Mouse (Mus musculus) layer of hippocampus, postnatal 10 days (tissue): ENCODE measurements around the gene Elavl4. TPM values are rescaled to one million over a fixed set of nuclear protein-coding genes. Genes with fewer than 3 reads are reported as not detected.

Experiments used
- DNase-seq, 2 experiments: peaks; one replicate each; pipeline ENCODE4 v3.0.0; 2021; ENCODE audit warnings: low spot score in 2 of 2
- total RNA-seq, 2 experiments: library from RNA; stranded (reverse); gene quantifications; 2 replicates each; pipeline ENCODE4 v1.2.3; 2021

Gene Elavl4
- total RNA-seq, 2 experiments from 2014 or later, result 76.6 to 90.2 TPM

GRCm38 (mm10) chr4:110172028-110172427 lies 179.7 kb downstream of the Elavl4 start:
- no peak for DNase-seq

- DNase-seq, result peak; percentile 17 to 40
These were observed 186.5 kb downstream of the Elavl4 start for GRCm38 (mm10) chr4:110165217-110165616.

GRCm38 (mm10) chr4:110161600-110161999 lies 190.1 kb downstream of the Elavl4 start:
- DNase-seq, result no peak

- DNase-seq, result no peak
These were observed 194.1 kb downstream of the Elavl4 start for GRCm38 (mm10) chr4:110157515-110158159.

- DNase-seq, result no peak
These were observed 195.8 kb downstream of the Elavl4 start for GRCm38 (mm10) chr4:110155954-110156353.

Other genes starting within 250 kb of the Elavl4 start
- gene Agbl4, start 45.8 kb upstream of the Elavl4 start, total RNA-seq, result 10 to 100 TPM in 1 of 2 experiments, 1 to 10 TPM in 1; 8.8 to 12.3 TPM